Mouse (Mus musculus) hindbrain, embryonic 13.5 days (tissue): ENCODE measurements at regions not wholly inside any gene's neighbourhood (a gene's known extent, or its start where the extent isn't known, plus 50 kb on each side); places are given as distances from the start of the nearest gene placed in this dataset.

Experiments used
- ATAC-seq: fragments of 200-750 bp; cut with Nextera tagmentation; 2 replicates; pipeline ENCODE4 v1.8.0; 2017; ENCODE audit warnings: moderate TSS enrichment; ENCODE audit not compliant: low FRiP score
- H3K27ac ChIP-seq: fragments of 300-500 bp; sonication (generic); 2 replicates; pipeline ENCODE4 v1.5.1; 2015; ENCODE audit warnings: inconsistent platforms, mild to moderate bottlenecking, moderate library complexity
- H3K27me3 ChIP-seq: fragments of 300-500 bp; sonication (generic); 2 replicates; pipeline ENCODE4 v1.6.1; 2015; ENCODE audit warnings: mild to moderate bottlenecking, inconsistent platforms
- H3K36me3 ChIP-seq: fragments of 300-500 bp; sonication (generic); 2 replicates; pipeline ENCODE4 v1.6.1; 2015; ENCODE audit warnings: mild to moderate bottlenecking, inconsistent platforms
- H3K4me1 ChIP-seq: fragments of 300-500 bp; sonication (generic); replicated peaks from 2 replicates; pipeline ENCODE4 v1.6.1; 2015; ENCODE audit warnings: inconsistent platforms
- H3K4me2 ChIP-seq: fragments of 300-500 bp; sonication (generic); 2 replicates; pipeline ENCODE4 v1.6.1; 2015; ENCODE audit warnings: inconsistent platforms, mild to moderate bottlenecking, moderate library complexity
- H3K4me3 ChIP-seq: fragments of 300-500 bp; sonication (generic); 2 replicates; pipeline ENCODE4 v1.5.1; 2015; ENCODE audit warnings: mild to moderate bottlenecking, inconsistent platforms
- H3K9ac ChIP-seq: fragments of 300-500 bp; sonication (generic); 2 replicates; pipeline ENCODE4 v1.6.1; 2015; ENCODE audit warnings: mild to moderate bottlenecking, inconsistent platforms
- H3K9me3 ChIP-seq: fragments of 300-500 bp; sonication (generic); 2 replicates; pipeline ENCODE4 v1.6.1; 2016; ENCODE audit warnings: inconsistent platforms
- WGBS: fragments of 180-500 bp; shearing (Covaris S2); methylation state at CpG from one replicate; pipeline ENCODE4 v1.1.7; 2015; 5-methylcytosine and 5-hydroxymethylcytosine counted together

GRCm38 (mm10) chr11:84724080-84724479, 95.2 kb downstream of the Mrm1 start:
- Histone ChIP-seq H3K36me3 (no peaks in the 10 kb centered on the region), H3K27me3 (peaks cover 18% of the 10 kb centered on the region), H3K4me3 (no peak overlapping the region), H3K9me3 (no peaks in the 10 kb centered on the region), H3K27ac (peak overlapping the region; percentile 85), H3K4me1 (peaks cover 55% of the 10 kb centered on the region), H3K9ac (no peak overlapping the region), H3K4me2 (peak overlapping the region; percentile 6; the same call in 1 of the 2 replicates)
- 7% methylated on average over 18 of the region's 18 CpGs for WGBS
- peak; percentile 27; the same call in 1 of the 2 replicates for ATAC-seq

- Histone ChIP-seq H3K4me2 (peak overlapping the region; percentile 15; the same call in 1 of the 2 replicates), H3K9me3 (no peaks in the 10 kb centered on the region), H3K27me3 (peaks cover 18% of the 10 kb centered on the region), H3K9ac (no peak overlapping the region), H3K36me3 (no peaks in the 10 kb centered on the region), H3K4me1 (peaks cover 47% of the 10 kb centered on the region), H3K27ac (peak overlapping the region; percentile 70), H3K4me3 (no peak overlapping the region)
- WGBS, result 28% methylated on average over 12 of the region's 12 CpGs
- ATAC-seq, result no peak
Measured at GRCm38 (mm10) chr11:84722658-84723201, 96.6 kb downstream of the Mrm1 start.

GRCm38 (mm10) chr11:84721979-84722378, 97.3 kb downstream of the Mrm1 start:
- Histone ChIP-seq H3K36me3 (no peaks in the 10 kb centered on the region), H3K9ac (no peak overlapping the region), H3K27ac (peak overlapping the region; percentile 70), H3K4me3 (no peak overlapping the region), H3K4me2 (no peak overlapping the region), H3K4me1 (peaks cover 44% of the 10 kb centered on the region), H3K27me3 (peaks cover 18% of the 10 kb centered on the region), H3K9me3 (no peaks in the 10 kb centered on the region)
- ATAC-seq, result no peak
- 36% methylated on average over 3 of the region's 3 CpGs for WGBS

- Histone ChIP-seq H3K27me3 (peaks cover 18% of the 10 kb centered on the region), H3K4me3 (no peak overlapping the region), H3K4me1 (peaks cover 36% of the 10 kb centered on the region), H3K4me2 (no peak overlapping the region), H3K9me3 (no peaks in the 10 kb centered on the region), H3K36me3 (no peaks in the 10 kb centered on the region), H3K9ac (no peak overlapping the region), H3K27ac (no peak overlapping the region)
- WGBS, result 83% methylated on average over 2 of the region's 2 CpGs
- no peak for ATAC-seq
Measured at GRCm38 (mm10) chr11:84721150-84721549, 98.2 kb downstream of the Mrm1 start.

- Histone ChIP-seq H3K9ac (no peak overlapping the region), H3K36me3 (no peaks in the 10 kb centered on the region), H3K4me2 (no peak overlapping the region), H3K9me3 (no peaks in the 10 kb centered on the region), H3K27ac (no peak overlapping the region), H3K4me1 (peaks cover 22% of the 10 kb centered on the region), H3K4me3 (no peak overlapping the region), H3K27me3 (peaks cover 12% of the 10 kb centered on the region; the same call in 1 of the 2 replicates)
- ATAC-seq, result no peak
- WGBS, result 88% methylated on average over 1 of the region's 1 CpGs
Measured at GRCm38 (mm10) chr11:84719781-84720180, 99.5 kb downstream of the Mrm1 start.

GRCm38 (mm10) chr11:84712731-84713130, 106.6 kb downstream of the Mrm1 start:
- Histone ChIP-seq H3K27me3 (peaks cover 29% of the 10 kb centered on the region), H3K27ac (no peak overlapping the region), H3K36me3 (no peaks in the 10 kb centered on the region), H3K9me3 (no peaks in the 10 kb centered on the region), H3K4me1 (peaks cover 20% of the 10 kb centered on the region), H3K4me3 (no peak overlapping the region), H3K4me2 (no peak overlapping the region), H3K9ac (no peak overlapping the region)
- WGBS, result 89% methylated on average over 6 of the region's 6 CpGs
- no peak for ATAC-seq

DNA sequence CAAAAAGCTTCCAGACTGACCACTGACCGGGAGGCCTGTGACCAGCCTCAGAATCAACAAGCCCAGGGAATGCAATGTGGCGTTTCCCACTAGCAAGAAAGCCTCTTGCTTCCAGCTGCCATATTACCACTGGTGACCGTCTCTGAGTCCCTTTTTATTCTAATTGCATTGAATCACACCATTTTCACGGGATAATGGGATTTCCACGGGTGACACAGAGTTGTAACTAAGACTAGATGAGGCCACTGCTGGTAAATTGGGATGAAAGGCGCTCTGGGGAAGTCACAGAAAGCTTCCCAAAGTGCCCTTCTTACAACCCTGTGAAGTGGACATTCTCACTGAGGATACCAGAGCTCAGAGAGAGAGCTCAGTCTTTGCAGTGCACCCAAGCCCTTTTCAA, 107.4 kb downstream of the Mrm1 start:
- Histone ChIP-seq H3K4me3 (no peak overlapping the region), H3K4me2 (no peak overlapping the region), H3K27ac (no peak overlapping the region), H3K4me1 (peaks cover 28% of the 10 kb centered on the region), H3K9me3 (no peaks in the 10 kb centered on the region), H3K36me3 (no peaks in the 10 kb centered on the region), H3K9ac (no peak overlapping the region), H3K27me3 (peaks cover 31% of the 10 kb centered on the region)
- no peak for ATAC-seq
- 39% methylated on average over 6 of the region's 6 CpGs for WGBS

GRCm38 (mm10) chr11:84708222-84708730, 111.0 kb downstream of the Mrm1 start:
- no peak overlapping the region; the same call in 1 of the 2 replicates for H3K27ac ChIP-seq
- peaks cover 38% of the 10 kb centered on the region for H3K4me1 ChIP-seq
- H3K4me3 ChIP-seq, result no peak overlapping the region
- 70% methylated on average over 10 of the region's 10 CpGs for WGBS
- no peak overlapping the region for H3K4me2 ChIP-seq
- no peaks in the 10 kb centered on the region for H3K9me3 ChIP-seq
- no peak overlapping the region for H3K9ac ChIP-seq
- peaks cover 29% of the 10 kb centered on the region for H3K27me3 ChIP-seq
- no peaks in the 10 kb centered on the region for H3K36me3 ChIP-seq
- ATAC-seq, result no peak

DNA sequence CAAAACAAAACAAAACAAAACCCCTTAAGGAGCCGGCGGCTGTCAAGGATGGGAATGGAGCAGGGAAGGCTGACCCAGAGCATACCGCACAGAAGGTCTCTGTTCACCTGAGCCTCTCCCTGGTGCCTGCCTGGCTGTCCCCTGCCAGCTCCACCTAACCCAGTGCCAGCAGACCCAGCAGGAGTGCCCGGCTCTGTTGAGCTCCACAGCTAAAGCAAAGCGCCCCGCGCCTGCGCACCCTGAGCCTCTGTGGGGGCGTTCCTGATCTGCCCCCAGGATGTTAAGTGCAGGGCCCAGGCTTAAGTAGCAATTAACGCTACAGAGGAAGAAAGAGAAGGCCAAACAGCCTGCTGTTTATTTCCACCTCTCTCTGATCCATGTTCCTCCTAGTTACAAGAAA, 111.5 kb downstream of the Mrm1 start:
- Histone ChIP-seq H3K27me3 (peaks cover 29% of the 10 kb centered on the region), H3K4me1 (peaks cover 38% of the 10 kb centered on the region), H3K9ac (peak overlapping the region; percentile 1; the same call in 1 of the 2 replicates), H3K27ac (peak overlapping the region; percentile 44; the same call in 1 of the 2 replicates), H3K9me3 (no peaks in the 10 kb centered on the region), H3K36me3 (no peaks in the 10 kb centered on the region), H3K4me2 (no peak overlapping the region), H3K4me3 (no peak overlapping the region)
- ATAC-seq, result no peak
- WGBS, result 17% methylated on average over 10 of the region's 10 CpGs

DNA sequence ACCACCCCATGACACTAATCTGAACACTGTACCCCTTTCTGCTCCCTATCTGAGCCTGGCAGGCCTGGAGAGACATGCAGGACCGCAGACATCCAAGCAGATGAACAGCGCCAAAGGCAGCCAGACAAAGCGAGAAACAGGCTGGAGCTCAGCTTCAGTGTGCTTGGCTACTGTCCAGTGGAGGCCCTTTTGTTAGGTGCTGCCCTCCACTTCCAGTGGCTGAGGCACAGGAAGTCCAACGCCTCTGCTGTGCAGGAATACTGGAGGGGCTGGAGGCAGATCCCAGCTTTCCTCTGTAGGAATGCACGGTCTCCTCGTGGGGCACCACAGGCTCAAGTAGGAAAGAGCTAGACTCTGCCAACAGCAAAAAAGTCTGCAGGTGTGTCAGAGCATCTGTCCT, 112.6 kb downstream of the Mrm1 start:
- peaks cover 44% of the 10 kb centered on the region for H3K4me1 ChIP-seq
- peak overlapping the region; percentile 44; the same call in 1 of the 2 replicates for H3K27ac ChIP-seq

DNA sequence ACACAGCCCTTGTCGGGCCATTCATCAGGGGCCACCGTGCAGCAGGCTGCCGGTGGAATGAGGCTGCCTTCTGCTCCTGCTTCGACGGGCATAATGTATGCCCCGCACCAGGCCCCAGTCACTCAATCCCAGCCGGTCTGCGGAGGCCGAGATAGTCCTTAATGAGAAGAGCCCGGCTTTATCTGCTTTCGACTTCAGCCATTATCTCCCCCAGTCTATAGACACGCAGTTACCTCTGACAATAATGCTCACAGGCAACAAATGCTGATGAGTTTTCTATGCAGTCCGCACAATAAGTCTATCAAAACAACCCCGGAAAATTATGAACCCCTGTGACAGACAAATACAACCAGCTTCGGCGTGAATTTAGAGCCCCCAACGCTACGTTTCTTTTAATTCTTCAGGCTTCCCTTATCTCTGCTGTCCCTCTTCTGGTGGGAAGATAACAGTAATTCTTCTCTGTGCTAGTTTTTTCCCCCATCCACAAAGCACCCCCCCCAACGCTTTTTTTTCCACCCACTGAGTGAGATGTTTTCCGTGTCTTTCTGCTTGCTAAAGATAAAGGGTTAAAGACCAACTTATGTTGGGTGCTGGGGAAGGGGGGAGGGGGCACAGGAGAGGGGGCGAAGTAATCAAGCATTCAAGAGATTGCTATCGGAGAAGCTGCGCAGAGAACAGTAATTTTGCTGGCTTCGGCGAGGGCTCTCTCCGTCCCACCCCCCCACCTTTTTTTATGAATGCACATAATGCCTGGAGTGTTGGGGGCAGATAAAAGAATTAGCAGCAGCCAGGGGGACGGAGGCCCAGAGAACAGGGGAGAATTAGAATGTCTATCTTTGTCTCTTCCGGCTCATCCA, 117.8 kb downstream of the Mrm1 start:
- Histone ChIP-seq H3K36me3 (no peaks in the 10 kb centered on the region), H3K27ac (peak overlapping the region; percentile 84), H3K9ac (peak overlapping the region; percentile 55; the same call in 1 of the 2 replicates), H3K4me1 (peaks cover 39% of the 10 kb centered on the region), H3K9me3 (no peaks in the 10 kb centered on the region), H3K27me3 (peaks cover 23% of the 10 kb centered on the region), H3K4me3 (peak overlapping the region; percentile 5; the same call in 1 of the 2 replicates), H3K4me2 (peak overlapping the region; percentile 46)
- peak; percentile 66; the same call in 1 of the 2 replicates for ATAC-seq
- WGBS, result 3% methylated on average over 28 of the region's 28 CpGs

More for the DNA sequence above, 112.6 kb downstream of the Mrm1 start:
- no peaks in the 10 kb centered on the region for H3K9me3 ChIP-seq
- WGBS, result 48% methylated on average over 6 of the region's 6 CpGs
- no peak overlapping the region for H3K4me2 ChIP-seq
- H3K9ac ChIP-seq, result 0 out of 2 replicates have a peak overlapping the region, but pooled peaks have one; percentile 1
- H3K27me3 ChIP-seq, result peaks cover 22% of the 10 kb centered on the region; the same call in 1 of the 2 replicates
- H3K36me3 ChIP-seq, result no peaks in the 10 kb centered on the region
- no peak for ATAC-seq
- no peak overlapping the region for H3K4me3 ChIP-seq

DNA sequence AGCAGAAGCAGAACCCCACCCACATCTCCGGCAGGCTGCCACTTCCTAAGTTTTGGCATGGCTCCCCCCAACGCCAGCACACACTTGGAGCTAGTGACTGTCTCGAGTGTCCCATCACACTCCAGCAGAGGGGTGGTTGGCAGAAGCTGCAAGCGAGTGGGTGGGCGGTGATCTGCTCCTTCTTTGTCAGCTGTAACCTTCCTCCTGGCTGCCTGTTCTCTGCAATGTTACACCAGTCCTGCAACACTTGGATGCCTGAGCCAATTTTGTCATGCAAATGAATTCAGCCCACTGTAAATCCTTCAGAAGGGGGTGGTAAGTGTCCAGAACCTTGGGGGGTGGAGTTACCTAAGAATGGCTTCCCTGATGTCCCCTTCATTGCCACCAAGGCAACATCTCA, 121.8 kb downstream of the Mrm1 start:
- no peak overlapping the region for H3K4me3 ChIP-seq
- no peaks in the 10 kb centered on the region for H3K36me3 ChIP-seq
- no peak for ATAC-seq
- H3K27ac ChIP-seq, result no peak overlapping the region
- H3K9me3 ChIP-seq, result no peaks in the 10 kb centered on the region
- 46% methylated on average over 5 of the region's 5 CpGs for WGBS
- no peak overlapping the region for H3K4me2 ChIP-seq
- H3K27me3 ChIP-seq, result peaks cover 33% of the 10 kb centered on the region
- peaks cover 34% of the 10 kb centered on the region for H3K4me1 ChIP-seq
- H3K9ac ChIP-seq, result no peak overlapping the region
